Mouse (Mus musculus): ENCODE data around the gene Ms4a12.
A peak's percentile ranks its signal among the peaks of the same experiment; 100 is the strongest.
"Not testable (repeated sequence)": the region's sequence is repeated elsewhere in the genome, so short reads cannot be mapped to it uniquely, and the experiment has no call there.

Gene Ms4a12

DNA sequence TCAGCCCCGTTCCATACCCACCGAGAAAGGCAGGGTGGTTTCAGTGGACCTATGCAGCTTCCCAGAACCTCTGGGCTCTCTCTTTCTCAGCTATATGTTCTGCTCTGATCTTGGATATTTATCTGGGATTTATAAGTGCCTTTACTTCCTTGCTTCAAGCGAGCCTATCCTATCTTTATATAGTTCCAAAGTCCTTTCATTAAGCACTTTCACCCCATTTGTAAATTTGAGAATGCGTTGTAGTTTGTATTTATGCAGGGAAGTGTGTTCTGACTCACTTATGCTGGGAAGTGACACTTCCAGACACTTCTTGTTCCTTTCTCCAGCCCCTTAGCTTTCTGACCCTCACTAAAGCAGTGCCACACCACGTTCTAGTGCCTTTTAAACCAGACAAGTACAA, at the start of gene Ms4a12:
Ms4a12 (minus strand) TSS at position 101 of the 400 bp plus-strand sequence.
- no peak for DNase-seq (ENCODE audit: low spot score)

DNA sequence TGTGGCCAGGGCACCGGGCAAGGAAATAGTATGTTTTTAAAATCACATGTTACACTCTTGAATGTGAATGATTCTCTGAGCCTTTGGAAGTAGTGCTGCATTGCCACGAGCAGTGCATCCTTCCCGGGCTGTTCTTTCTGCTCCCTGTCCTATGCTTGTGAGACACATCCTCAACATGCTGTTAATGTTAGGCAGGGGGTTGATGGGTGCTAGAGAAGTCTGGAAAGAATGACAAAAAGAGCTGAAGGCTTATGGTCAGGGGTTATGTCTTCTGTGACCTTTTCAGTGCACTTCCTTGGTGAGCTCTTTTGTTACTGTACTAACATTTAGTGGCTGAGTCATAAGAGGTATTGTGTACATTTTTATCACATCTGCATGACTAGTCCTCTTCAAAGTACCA, 48.0 kb upstream of the Ms4a12 start:
- no peak for DNase-seq (ENCODE audit: low spot score)

DNA sequence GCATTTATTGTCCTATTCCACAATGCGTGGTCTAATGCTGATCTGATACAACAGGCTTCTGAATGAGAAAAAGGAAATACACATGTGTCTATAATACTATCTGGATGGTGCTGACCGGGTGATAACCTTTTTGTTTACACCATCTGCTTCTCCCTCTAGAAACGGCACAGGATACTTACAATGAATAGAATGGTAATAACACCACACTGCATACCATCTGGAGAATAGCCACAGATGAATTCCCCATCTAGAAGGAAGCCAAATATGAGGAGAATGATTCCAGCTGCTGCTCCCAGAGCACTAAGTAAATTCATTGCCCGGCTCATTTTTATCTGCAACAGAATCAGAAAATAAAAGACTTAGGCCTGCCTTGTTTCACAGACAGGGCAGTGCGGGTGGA, 44.2 kb upstream of the Ms4a12 start:
- no peak for DNase-seq (ENCODE audit: low spot score)

DNA sequence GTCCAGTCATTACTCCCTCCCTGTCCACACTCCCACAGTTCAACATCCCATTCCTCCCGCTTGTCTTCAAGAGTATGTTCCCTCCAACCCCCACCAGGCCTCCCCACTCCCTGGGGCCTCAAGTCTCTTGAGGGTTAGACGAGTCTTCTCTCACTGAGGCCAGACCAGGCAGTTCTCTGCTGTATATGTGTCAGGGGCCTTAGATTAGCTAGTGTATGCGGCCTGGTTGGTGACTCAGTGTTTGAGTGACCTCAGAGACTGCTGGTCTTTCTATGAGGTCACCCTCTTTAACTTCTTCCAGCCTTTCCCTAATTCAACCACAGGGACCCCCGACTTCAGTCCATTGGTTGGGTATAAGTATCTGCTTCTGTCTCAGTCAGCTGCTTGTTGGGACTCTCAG, 34.7 kb upstream of the Ms4a12 start:
- no peak for DNase-seq (ENCODE audit: low spot score)

DNA sequence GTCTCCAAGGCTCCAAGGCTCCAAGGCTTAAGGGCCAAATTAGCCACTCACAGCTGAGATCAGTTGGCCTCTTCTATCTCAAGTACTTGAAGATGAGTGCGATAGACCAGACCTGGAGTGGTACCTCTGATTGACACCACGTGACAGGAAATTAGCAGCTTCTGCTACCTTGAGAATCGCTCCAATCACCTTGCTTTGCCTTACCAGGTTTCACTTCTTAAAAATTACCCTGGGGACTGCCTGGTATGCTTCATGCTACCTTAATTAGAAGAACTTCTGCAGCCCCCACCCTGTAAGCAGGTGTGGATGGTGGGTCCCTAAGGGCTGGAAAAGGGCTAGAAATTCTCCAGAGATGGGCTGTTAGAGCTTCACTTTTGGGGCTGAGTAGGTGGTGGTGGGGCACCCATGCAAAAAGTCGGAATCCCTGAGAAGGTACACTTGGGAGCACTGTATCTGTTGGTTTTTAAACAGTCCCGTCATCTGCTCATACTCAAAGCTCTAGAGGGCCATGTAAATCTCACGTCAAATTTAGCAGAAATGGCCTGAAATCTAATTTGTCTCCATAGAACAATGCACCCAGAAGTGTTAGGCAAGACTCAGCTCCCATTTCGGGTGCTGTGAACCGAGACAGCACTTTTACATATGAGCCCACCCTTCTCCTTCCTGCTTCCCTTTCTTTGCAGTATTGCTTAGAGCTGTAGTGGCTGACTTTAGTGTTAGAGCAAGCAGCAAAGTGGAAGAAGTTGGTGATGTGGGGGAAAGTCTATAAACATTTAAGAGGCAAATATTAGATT, 34.0 kb upstream of the Ms4a12 start, which contains the start of gene Ms4a1:
Ms4a1 (minus strand) TSS at position 190 of the 794 bp plus-strand sequence.
- peak; percentile 42 for DNase-seq (ENCODE audit: low spot score)

DNA sequence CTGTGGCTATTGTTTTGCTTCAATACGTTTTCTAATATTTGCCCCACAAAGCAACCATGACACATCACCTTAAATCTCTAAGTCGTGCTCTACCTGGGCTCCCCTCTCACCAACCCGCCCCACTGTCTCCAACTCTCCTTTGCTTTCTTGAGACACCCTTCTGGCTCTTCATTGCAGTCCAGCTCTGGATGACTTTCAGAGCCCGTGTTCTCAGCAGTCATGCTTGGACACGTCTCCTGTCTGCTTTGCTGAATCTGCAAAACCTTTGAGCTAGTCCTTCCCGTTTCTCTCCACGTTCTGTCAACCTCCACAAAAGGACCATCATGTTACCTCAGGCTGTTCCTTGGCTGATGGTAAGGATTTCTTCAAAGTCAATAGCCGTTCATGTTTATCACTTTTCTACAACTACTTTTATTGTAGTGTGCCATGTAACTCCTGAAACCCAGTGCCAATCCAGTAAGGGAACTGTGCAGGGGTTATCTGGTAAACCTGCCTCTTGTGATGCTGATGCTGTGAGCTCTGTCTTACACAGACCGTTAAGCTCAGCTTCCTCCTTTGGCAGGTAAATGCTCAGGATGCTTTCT, 32.4 kb upstream of the Ms4a12 start:
- no peak for DNase-seq (ENCODE audit: low spot score)

DNA sequence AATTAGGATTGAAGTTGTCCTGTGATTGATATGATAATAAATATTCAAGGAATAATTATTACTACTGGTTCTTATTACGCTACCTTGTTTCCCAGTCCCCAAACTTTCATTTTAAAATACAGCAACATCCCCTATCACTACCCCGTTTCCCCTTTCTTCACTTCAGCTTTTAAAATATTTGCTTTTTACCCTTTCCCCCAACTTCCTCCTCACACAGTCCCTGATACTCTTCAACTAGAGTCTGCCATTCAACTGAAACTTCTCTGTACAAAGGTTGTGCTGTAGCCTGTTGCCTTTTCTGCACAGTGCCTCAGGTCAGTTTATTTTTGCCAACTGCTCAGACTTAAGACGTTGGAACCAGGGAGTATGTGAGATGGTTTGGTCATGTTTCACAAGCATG, 31.3 kb upstream of the Ms4a12 start:
- DNase-seq (ENCODE audit: low spot score) = no peak

DNA sequence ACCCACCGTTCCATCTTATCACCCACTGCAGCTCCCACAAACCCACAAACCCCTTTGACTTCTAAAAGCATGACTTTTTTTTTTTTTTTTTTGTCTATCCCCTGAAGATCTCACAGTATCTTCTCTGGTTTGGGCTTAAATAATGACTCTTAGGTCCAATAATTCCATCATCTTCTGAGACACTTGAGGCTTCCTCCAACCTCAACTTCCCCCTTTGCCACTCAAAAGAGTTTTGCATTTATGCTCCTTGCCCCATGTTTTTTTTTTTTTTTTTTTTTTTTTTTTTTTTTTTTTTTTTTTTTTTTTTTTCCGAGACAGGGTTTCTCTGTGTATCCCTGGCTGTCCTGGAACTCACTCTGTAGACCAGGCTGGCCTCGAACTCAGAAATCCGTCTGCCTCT, 30.7 kb upstream of the Ms4a12 start:
- DNase-seq (ENCODE audit: low spot score) = not testable (repeated sequence)

DNA sequence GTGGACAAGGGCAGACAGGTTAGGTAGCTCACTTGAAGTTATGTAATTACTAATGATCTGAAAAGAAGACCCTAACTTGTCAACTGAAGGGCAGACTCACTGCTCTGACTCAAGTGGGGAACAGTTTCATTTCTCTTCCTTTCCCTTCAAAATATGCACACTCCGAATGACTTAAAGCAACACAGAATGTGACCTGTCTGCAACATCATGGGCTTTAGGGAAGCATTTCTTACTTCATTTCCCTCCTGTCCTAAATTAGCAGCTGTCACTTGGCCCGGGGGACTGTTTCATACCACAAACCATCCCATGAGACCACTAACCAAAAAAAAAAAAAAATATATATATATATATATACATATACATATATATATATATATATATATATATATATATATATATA, 29.3 kb upstream of the Ms4a12 start:
- no peak for DNase-seq (ENCODE audit: low spot score)

DNA sequence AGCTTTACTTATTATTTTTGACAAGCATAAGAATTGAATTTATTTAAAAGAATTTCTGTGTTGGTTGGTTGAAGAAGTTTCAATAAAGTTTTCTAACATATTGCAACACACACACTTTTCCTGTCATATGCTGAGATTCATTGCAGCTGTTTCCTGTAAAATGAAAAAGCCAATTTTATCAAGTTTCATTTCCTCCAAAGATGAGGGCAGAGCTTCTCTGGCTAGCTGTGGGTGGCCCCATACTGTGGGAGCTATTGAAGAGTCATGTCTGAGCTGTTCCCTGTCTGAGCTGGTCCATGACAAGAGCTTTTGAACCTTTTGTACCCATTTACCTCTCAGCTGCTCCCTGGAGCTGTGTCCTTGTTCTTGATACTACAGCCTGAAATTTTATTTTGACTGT, 12.0 kb upstream of the Ms4a12 start:
- DNase-seq (ENCODE audit: low spot score) = peak; percentile 30

DNA sequence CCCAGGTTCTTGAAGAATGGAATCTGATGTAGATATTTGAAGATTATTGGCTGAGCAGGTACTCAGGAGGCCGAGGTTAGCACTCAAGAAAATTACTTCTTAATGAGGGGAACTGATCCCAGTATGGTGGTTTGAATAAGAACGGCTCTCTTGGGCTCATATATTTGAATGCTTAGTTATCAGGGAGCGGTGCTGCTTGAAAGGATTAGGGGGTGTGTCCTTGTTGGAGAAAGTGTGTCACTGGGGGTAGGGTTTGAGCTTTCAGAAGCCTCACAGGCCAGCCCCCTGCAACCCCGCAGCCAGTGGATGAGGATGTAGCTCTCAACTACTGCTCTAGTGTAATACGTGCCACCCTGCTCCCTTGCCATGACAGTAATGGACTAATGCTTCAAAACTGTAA, 10.3 kb upstream of the Ms4a12 start:
- no peak for DNase-seq (ENCODE audit: low spot score)

DNA sequence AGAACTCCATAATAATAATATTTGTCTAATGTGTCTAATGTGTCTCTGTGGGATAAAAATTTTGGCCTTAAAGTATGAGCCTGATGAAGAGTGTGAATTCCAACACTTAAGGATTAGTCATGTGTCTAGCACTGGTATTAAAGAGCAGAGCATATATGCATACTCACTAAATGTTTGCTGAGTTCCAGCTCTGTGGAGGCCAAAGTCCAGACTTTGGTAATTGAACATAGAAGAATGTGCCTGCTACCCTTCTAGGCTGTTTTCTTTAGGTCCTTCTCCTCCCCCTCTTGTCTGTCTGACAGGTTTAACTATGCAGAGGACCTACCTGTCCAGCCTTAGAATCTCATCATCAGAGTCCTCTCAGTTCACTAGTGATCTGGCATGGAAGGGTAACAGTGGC, 3.6 kb upstream of the Ms4a12 start:
- DNase-seq (ENCODE audit: low spot score) = no peak

DNA sequence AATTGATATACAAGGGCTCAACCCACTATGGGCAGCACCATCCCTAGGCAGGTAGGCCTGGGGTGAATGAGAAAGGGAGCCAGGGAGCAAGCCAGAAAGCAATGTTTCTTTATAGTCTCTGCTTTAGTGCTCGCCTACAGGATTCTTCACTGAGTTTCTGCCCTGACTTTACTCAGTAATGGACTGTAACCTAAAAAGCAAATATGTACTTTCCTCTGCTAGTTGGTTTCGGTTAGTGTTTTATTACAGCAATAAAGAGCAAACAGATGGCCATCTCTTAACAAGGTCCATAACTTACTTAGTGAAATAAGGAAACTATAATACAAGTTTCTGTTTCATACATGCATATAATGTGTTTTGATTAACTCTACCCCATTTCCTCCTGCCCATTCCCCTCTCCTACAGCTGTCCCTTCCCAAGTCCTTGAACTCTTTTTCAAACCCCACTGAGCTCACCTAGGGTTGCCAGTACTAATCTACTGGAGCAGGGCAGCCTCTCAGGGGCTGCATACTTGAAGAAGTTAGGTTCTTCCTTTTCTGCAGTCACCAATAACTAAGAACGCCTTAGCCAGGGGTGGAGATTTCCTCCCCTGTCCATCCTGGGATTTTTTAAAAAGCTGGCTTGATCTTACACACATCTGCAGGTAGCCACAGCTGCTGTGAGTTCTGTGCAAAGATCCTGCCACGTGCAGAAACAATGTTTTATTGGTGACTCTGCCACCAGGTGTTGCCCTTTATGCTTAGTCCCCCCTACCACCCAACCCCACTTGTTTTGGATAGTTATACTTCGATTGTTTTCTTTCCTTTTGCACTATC, 2.9 kb upstream of the Ms4a12 start:
- no peak for DNase-seq (ENCODE audit: low spot score)

DNA sequence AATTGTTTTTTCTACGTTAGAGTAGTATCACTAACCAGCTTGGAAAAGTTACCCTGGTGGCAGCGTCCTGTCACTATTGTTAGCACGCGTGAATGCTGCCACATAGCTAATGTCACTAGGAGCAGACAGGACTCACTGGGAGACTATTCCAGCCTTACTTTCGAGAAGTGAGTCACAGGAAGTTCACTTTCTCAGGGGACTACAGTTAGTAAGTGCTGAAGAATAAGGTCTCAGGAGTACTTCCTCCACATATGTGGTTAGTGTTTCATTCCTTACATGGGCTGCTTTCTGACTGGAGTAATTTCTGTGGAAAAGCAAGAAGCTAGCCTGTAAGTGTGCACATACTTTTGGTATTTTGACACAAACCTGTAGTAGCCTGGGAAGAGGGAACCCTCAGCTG, 2.0 kb upstream of the Ms4a12 start:
- no peak for DNase-seq (ENCODE audit: low spot score)

DNA sequence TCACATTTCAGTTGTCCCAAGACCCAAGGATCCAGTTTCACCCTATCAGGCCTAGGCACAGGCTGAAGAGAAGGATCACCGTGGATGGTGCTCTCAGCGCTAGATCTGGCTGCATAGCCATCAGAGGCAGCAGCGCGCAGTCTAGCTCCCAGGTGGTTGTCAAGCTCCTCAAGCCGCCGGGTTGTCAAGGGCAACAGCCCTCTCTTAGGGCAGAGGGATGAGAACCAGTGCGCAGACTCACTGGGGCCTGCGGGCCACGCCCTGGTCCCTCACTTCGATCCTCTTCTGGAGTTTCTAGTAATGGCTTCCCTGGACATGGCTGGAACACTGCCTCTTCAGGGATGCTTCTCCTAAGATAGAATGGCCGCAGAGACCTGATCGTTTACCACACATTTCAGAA, 35.7 kb downstream of the Ms4a12 start, which contains the start of gene Ms4a13:
Ms4a13 (minus strand) TSS at position 192 of the 400 bp plus-strand sequence.
- no peak for DNase-seq (ENCODE audit: low spot score)

DNA sequence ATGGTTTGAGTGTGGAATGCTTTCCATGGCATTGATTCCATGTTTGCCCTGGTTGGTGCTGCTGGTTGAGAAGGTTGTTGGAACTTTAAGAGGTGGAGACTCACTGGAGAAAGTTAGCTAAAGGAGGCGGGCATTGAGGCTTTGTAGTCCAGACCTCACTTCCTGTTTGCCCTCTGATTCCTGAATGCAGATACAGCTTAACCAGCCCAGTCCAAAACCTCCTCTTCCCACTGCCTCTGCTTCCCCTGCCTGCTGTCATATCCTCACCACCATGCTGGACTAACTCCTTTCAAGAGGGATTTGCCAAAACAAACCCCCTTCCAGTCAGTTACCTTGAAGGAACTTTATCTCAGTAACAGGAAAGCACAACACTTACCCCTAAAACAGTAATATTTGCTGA, 39.7 kb downstream of the Ms4a12 start:
- DNase-seq (ENCODE audit: low spot score) = no peak

DNA sequence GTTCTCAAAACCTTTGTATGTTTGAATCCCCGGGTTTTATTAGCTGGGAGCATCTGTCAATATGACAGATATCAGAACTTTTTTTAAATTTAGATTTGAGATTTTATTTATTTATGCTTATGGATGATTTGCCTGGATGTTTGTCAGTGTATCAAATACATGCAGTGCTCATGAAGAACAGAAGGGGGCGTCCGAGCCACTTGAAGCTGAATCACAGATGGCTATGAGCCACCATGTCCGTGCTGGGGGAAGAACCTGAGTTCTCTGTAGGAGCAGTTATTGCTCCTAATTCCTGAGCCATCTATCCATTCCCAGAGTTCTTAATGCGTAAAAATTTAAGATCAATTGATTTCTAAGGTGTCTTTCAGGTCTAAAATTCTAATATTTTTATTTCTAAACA, 48.1 kb downstream of the Ms4a12 start:
- peak; percentile 20 for DNase-seq (ENCODE audit: low spot score)

DNA sequence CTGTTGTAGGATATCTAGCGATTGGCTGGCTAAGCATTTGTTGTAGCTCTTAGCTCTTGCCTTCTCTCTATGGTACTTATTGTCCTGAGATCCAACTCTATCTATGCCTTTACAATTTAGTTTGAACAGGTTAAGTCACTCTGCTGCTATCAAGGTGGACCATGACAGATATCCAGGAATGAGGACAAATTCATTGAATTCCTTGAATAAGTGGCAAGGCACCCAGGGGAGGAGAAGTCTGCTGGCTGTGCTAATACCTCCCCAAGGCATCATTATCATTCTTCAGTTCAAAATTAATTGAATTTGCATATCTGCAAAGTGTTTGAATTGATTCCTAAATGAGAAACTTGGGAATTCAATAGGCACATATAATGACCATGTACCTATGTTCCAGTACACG, 54.8 kb downstream of the Ms4a12 start:
- no peak for DNase-seq (ENCODE audit: low spot score)

DNA sequence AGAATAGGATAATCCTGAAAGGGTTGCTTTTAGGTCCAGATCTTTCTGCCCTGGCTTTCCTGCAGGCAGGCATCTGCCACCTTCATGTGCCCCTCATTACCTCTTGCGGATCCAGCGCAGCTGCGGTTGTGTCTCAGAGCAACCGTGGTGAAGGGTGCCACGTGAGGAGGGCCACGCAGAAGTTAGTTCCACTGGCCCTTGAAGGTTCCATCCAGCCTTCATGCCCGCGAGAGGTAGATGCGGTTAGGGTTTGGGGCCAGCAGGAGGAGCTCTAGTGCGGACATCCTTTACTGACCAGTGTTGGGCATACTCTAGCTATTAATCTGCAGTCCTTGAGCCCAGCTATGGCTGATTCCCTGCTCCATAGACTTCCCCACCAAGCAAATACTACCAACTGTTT, 67.1 kb downstream of the Ms4a12 start, which contains the start of gene 1700025F22Rik:
1700025F22Rik (minus strand) TSS at position 149 of the 400 bp plus-strand sequence.
- DNase-seq (ENCODE audit: low spot score) = peak; percentile 14

Data from lung, postnatal 25 days (tissue).